Mouse (Mus musculus): Measurements from ENCODE around the gene Tnrc6b. TPM values are rescaled to one million over a fixed set of nuclear protein-coding genes. Genes with fewer than 3 reads are reported as not detected.

Gene Tnrc6b
- total and polyA plus RNA-seq, 3 experiments: 14.2 to 146 (median 24.5) TPM

GRCm38 (mm10) chr15:80955836-80956438 is 244.8 kb downstream of the Tnrc6b start:
- no peak overlapping the region for H3K4me3 ChIP-seq (ENCODE audit: low read depth, low read length)
- peaks cover 92% of the 10 kb centered on the region for H3K36me3 ChIP-seq (replicated peaks)
- DNase-seq (ENCODE audit: low spot score) (no peak), ATAC-seq (ENCODE audit: extremely low read depth, insufficient number of reproducible peaks, low FRiP score, poor library complexity, severe bottlenecking) (no peak)
- TF ChIP-seq POLR2AphosphoS5 (IDR thresholded peaks at IDR 0.05; ENCODE audit: insufficient replicate concordance, low read depth, low read length) (no peak), GATA2 (IDR thresholded peaks at IDR 0.05; ENCODE audit: borderline replicate concordance, low read depth, low read length) (no peak), CTCF (IDR thresholded peaks at IDR 0.05; ENCODE audit: low read depth, low read length) (no peak), GATA1 (IDR thresholded peaks at IDR 0.05; ENCODE audit: borderline replicate concordance, low read length) (no peak), TAL1 (conservative IDR thresholded peaks at IDR 0.05; ENCODE audit: low read depth, low read length) (no peak)
- H3K4me1 ChIP-seq (ENCODE audit: insufficient read depth, low read depth, low read length): peaks cover 11% of the 10 kb centered on the region
- no peaks in the 10 kb centered on the region for H3K9me3 ChIP-seq (replicated peaks)
- no peaks in the 10 kb centered on the region for H3K27me3 ChIP-seq (ENCODE audit: insufficient read depth, low read length)

- H3K9me3 ChIP-seq (replicated peaks): no peaks in the 10 kb centered on the region
- no peaks in the 10 kb centered on the region for H3K27me3 ChIP-seq (ENCODE audit: insufficient read depth, low read length)
- peaks cover 7% of the 10 kb centered on the region; the same call in 1 of the 2 replicates for H3K4me1 ChIP-seq (ENCODE audit: insufficient read depth, low read depth, low read length)
- ATAC-seq (ENCODE audit: extremely low read depth, insufficient number of reproducible peaks, low FRiP score, poor library complexity, severe bottlenecking) (no peak), DNase-seq (ENCODE audit: low spot score) (no peak)
- TF ChIP-seq POLR2AphosphoS5 (IDR thresholded peaks at IDR 0.05; ENCODE audit: insufficient replicate concordance, low read depth, low read length) (no peak), GATA2 (IDR thresholded peaks at IDR 0.05; ENCODE audit: borderline replicate concordance, low read depth, low read length) (no peak), TAL1 (conservative IDR thresholded peaks at IDR 0.05; ENCODE audit: low read depth, low read length) (no peak), CTCF (IDR thresholded peaks at IDR 0.05; ENCODE audit: low read depth, low read length) (no peak), GATA1 (IDR thresholded peaks at IDR 0.05; ENCODE audit: borderline replicate concordance, low read length) (no peak)
- peaks cover 64% of the 10 kb centered on the region for H3K36me3 ChIP-seq (replicated peaks)
- no peak overlapping the region for H3K4me3 ChIP-seq (ENCODE audit: low read depth, low read length)
Observed at GRCm38 (mm10) chr15:80969371-80969770, 258.3 kb downstream of the Tnrc6b start.

GRCm38 (mm10) chr15:80974311-80974710 is 263.2 kb downstream of the Tnrc6b start:
- ATAC-seq (ENCODE audit: extremely low read depth, insufficient number of reproducible peaks, low FRiP score, poor library complexity, severe bottlenecking) (no peak), DNase-seq (ENCODE audit: low spot score) (no peak)
- Histone ChIP-seq H3K27me3 (ENCODE audit: insufficient read depth, low read length) (no peaks in the 10 kb centered on the region), H3K36me3 (replicated peaks) (peaks cover 20% of the 10 kb centered on the region), H3K4me1 (ENCODE audit: insufficient read depth, low read depth, low read length) (peaks cover 23% of the 10 kb centered on the region), H3K9me3 (replicated peaks) (no peaks in the 10 kb centered on the region), H3K4me3 (ENCODE audit: low read depth, low read length) (no peak overlapping the region)
- no peak for TF ChIP-seq CTCF (IDR thresholded peaks at IDR 0.05; ENCODE audit: low read depth, low read length)
- no peak for TF ChIP-seq GATA1 (IDR thresholded peaks at IDR 0.05; ENCODE audit: borderline replicate concordance, low read length)
- no peak for TF ChIP-seq TAL1 (conservative IDR thresholded peaks at IDR 0.05; ENCODE audit: low read depth, low read length)
- TF ChIP-seq POLR2AphosphoS5 (IDR thresholded peaks at IDR 0.05; ENCODE audit: insufficient replicate concordance, low read depth, low read length): no peak
- no peak for TF ChIP-seq GATA2 (IDR thresholded peaks at IDR 0.05; ENCODE audit: borderline replicate concordance, low read depth, low read length)

GRCm38 (mm10) chr15:80975666-80976065 is 264.6 kb downstream of the Tnrc6b start:
- H3K27me3 ChIP-seq (ENCODE audit: insufficient read depth, low read length): no peaks in the 10 kb centered on the region
- no peak for ATAC-seq (ENCODE audit: extremely low read depth, insufficient number of reproducible peaks, low FRiP score, poor library complexity, severe bottlenecking)
- TF ChIP-seq POLR2AphosphoS5 (IDR thresholded peaks at IDR 0.05; ENCODE audit: insufficient replicate concordance, low read depth, low read length): no peak

GRCm38 (mm10) chr15:80977620-80978334 is 266.7 kb downstream of the Tnrc6b start, which contains the start of gene Sgsm3:
TSS of gene Sgsm3 (plus strand) at chr15:80977765.
- Histone ChIP-seq H3K36me3 (replicated peaks) (peaks cover 4% of the 10 kb centered on the region), H3K27me3 (ENCODE audit: insufficient read depth, low read length) (no peaks in the 10 kb centered on the region), H3K4me3 (ENCODE audit: low read depth, low read length) (peak within 1 kb of the TSS; percentile 96), H3K9me3 (replicated peaks) (no peaks in the 10 kb centered on the region), H3K4me1 (ENCODE audit: insufficient read depth, low read depth, low read length) (peaks cover 29% of the 10 kb centered on the region)
- DNase-seq (ENCODE audit: low spot score) (peak; percentile 89), ATAC-seq (ENCODE audit: extremely low read depth, insufficient number of reproducible peaks, low FRiP score, poor library complexity, severe bottlenecking) (0 out of 2 replicates have a peak, but pooled peaks have one; percentile 8)
- TF ChIP-seq TAL1 (conservative IDR thresholded peaks at IDR 0.05; ENCODE audit: low read depth, low read length) (no peak), CTCF (IDR thresholded peaks at IDR 0.05; ENCODE audit: low read depth, low read length) (no peak), POLR2AphosphoS5 (IDR thresholded peaks at IDR 0.05; ENCODE audit: insufficient replicate concordance, low read depth, low read length) (no peak), GATA2 (IDR thresholded peaks at IDR 0.05; ENCODE audit: borderline replicate concordance, low read depth, low read length) (no peak), GATA1 (IDR thresholded peaks at IDR 0.05; ENCODE audit: borderline replicate concordance, low read length) (no peak)

More at GRCm38 (mm10) chr15:80975666-80976065, 264.6 kb downstream of the Tnrc6b start:
- no peak for DNase-seq (ENCODE audit: low spot score)
- Histone ChIP-seq H3K4me1 (ENCODE audit: insufficient read depth, low read depth, low read length) (peaks cover 29% of the 10 kb centered on the region), H3K36me3 (replicated peaks) (peaks cover 6% of the 10 kb centered on the region), H3K9me3 (replicated peaks) (no peaks in the 10 kb centered on the region), H3K4me3 (ENCODE audit: low read depth, low read length) (no peak overlapping the region)

- no peak for TF ChIP-seq POLR2AphosphoS5 (IDR thresholded peaks at IDR 0.05; ENCODE audit: insufficient replicate concordance, low read depth, low read length)
- TF ChIP-seq CTCF (IDR thresholded peaks at IDR 0.05; ENCODE audit: low read depth, low read length): no peak
- TF ChIP-seq GATA1 (IDR thresholded peaks at IDR 0.05; ENCODE audit: borderline replicate concordance, low read length): no peak
- no peak for TF ChIP-seq TAL1 (conservative IDR thresholded peaks at IDR 0.05; ENCODE audit: low read depth, low read length)
- TF ChIP-seq GATA2 (IDR thresholded peaks at IDR 0.05; ENCODE audit: borderline replicate concordance, low read depth, low read length): no peak
- Histone ChIP-seq H3K9me3 (replicated peaks) (no peaks in the 10 kb centered on the region), H3K36me3 (replicated peaks) (peaks cover 6% of the 10 kb centered on the region), H3K27me3 (ENCODE audit: insufficient read depth, low read length) (no peaks in the 10 kb centered on the region), H3K4me1 (ENCODE audit: insufficient read depth, low read depth, low read length) (peaks cover 29% of the 10 kb centered on the region), H3K4me3 (ENCODE audit: low read depth, low read length) (no peak overlapping the region)
- DNase-seq (ENCODE audit: low spot score) (no peak), ATAC-seq (ENCODE audit: extremely low read depth, insufficient number of reproducible peaks, low FRiP score, poor library complexity, severe bottlenecking) (no peak)
Observed at GRCm38 (mm10) chr15:80979611-80980010, 268.5 kb downstream of the Tnrc6b start.
